Mouse (Mus musculus) activated CD4-positive, CD25-positive, alpha-beta regulatory T cell, adult 9 weeks (primary cell): ENCODE measurements around the gene Nbea. TPM values are rescaled to one million over a fixed set of nuclear protein-coding genes. Genes with fewer than 3 reads are reported as not detected.

Source experiments
- polyA plus RNA-seq: library from polyadenylated mRNA; unstranded; fragments of 100-300 nt; shearing (Covaris generic); gene quantifications from one replicate; pipeline ENCODE4 v1.2.1, GENCODE M21; 2017

Nbea gene
- polyA plus RNA-seq: 0.16 TPM

GRCm38 (mm10) chr3:56183159-56184133 is at the start of gene Nbea:
Gene Nbea (minus strand): TSS chr3:56183701.

GRCm38 (mm10) chr3:55782056-55782687 is 401.3 kb downstream of the Nbea start, which contains the start of gene Mab21l1:
Gene Mab21l1 (plus strand): TSS chr3:55782510.

